Mouse (Mus musculus) kidney, embryonic 16.5 days (tissue): ENCODE measurements around the gene Astn2. TPM values are rescaled to one million over a fixed set of nuclear protein-coding genes. Genes with fewer than 3 reads are reported as not detected.

Source experiments
- ATAC-seq: fragments of 200-750 bp; cut with Nextera tagmentation; 2 replicates; pipeline ENCODE4 v1.8.0; 2017; ENCODE audit warnings: moderate TSS enrichment; ENCODE audit not compliant: low FRiP score, low TSS enrichment
- H3K27ac ChIP-seq: fragments of 300-500 bp; sonication (generic); 2 replicates; pipeline ENCODE4 v1.5.1; 2014; ENCODE audit warnings: low read length
- H3K27me3 ChIP-seq: fragments of 300-500 bp; sonication (generic); 2 replicates; pipeline ENCODE4 v1.6.1; 2014; ENCODE audit warnings: low read length, control low read depth, mixed read lengths; ENCODE audit not compliant: insufficient read depth
- H3K36me3 ChIP-seq: fragments of 300-500 bp; sonication (generic); 2 replicates; pipeline ENCODE4 v1.6.1; 2014; ENCODE audit warnings: low read length, control low read depth, mixed read lengths; ENCODE audit not compliant: insufficient read depth
- H3K4me1 ChIP-seq: fragments of 300-500 bp; sonication (generic); 2 replicates; pipeline ENCODE4 v1.6.1; 2014; ENCODE audit warnings: low read length, control low read depth, mixed read lengths; ENCODE audit not compliant: insufficient read depth
- H3K4me2 ChIP-seq: fragments of 300-500 bp; sonication (generic); replicated peaks from 2 replicates; pipeline ENCODE4 v1.6.1; 2014; ENCODE audit warnings: low read depth, low read length
- H3K4me3 ChIP-seq: fragments of 300-500 bp; sonication (generic); 2 replicates; pipeline ENCODE4 v1.5.1; 2014; ENCODE audit warnings: mild to moderate bottlenecking, low read length
- H3K9ac ChIP-seq: fragments of 300-500 bp; sonication (generic); replicated peaks from 2 replicates; pipeline ENCODE4 v1.6.1; 2014; ENCODE audit warnings: low read length
- H3K9me3 ChIP-seq: fragments of 300-500 bp; sonication (generic); 2 replicates; pipeline ENCODE4 v1.6.1; 2016; ENCODE audit warnings: low read length, control low read depth
- WGBS: fragments of 180-500 bp; shearing (Covaris S2); extraction: QIAGEN DNeasy Blood & Tissue Kit; methylation state at CpG from one replicate; pipeline ENCODE4 v1.1.7; 2014; 5-methylcytosine and 5-hydroxymethylcytosine counted together
- polyA plus RNA-seq: library from polyadenylated mRNA; unstranded; fragments of >200 nt; fragmentation: Nextera tagmentation; extraction: Ambion mirVana; gene quantifications from 2 replicates; pipeline ENCODE4 v1.2.1, GENCODE M21; 2015

The Astn2 gene
- polyA plus RNA-seq, 1 experiment from 2014 or later, result 0.11 TPM

DNA sequence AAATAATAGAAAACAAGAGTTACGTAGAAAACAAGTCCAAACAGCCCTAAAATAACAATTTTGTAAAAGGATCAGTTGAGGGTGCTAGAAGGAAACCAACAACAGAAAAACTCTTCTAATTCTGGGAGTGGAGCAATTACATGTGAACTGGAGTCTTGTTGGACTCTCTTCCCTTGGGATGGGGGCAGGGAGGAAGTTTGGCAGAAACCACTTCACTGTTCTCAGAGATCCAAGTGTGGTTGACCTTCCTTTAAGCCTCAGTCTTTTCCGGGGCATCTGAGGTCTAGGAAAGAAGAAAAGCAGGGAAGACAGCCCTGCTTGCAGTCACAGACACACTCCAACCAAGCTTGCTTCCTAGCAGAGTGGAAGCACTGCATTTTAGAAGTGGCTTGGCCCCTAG lies 896.3 kb downstream of the Astn2 start:
- H3K9me3 ChIP-seq, result no peaks in the 10 kb centered on the region
- H3K4me1 ChIP-seq, result peaks cover 4% of the 10 kb centered on the region; the same call in 1 of the 2 replicates
- no peaks in the 10 kb centered on the region for H3K27me3 ChIP-seq
- ATAC-seq, result no peak
- H3K36me3 ChIP-seq, result no peaks in the 10 kb centered on the region
- 42% methylated on average over 2 of the region's 2 CpGs for WGBS
- H3K27ac ChIP-seq, result no peak overlapping the region
- no peak overlapping the region for H3K4me3 ChIP-seq
- H3K9ac ChIP-seq, result no peak overlapping the region
- H3K4me2 ChIP-seq, result no peak overlapping the region

DNA sequence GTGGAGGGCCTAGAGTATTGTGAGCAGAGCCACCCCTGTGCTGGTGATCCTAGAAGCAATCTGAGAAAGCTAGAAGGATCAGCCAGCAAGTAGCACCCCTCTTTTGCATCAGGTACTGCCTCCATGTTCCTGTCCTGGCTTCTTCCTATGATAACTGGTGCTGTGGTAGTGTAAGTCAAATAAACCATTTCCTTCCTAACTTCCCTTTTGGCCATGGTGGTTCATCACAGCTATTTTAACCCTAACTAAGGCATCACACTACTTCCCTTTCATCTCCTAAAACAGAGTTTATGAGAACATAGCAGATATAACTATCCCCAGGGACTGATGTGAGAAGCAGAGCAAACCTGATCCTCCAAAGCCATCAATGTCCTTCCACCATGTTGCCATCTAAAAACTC lies 897.5 kb downstream of the Astn2 start:
- Histone ChIP-seq H3K9ac (no peak overlapping the region), H3K27me3 (no peaks in the 10 kb centered on the region), H3K4me1 (peaks cover 4% of the 10 kb centered on the region; the same call in 1 of the 2 replicates)

DNA sequence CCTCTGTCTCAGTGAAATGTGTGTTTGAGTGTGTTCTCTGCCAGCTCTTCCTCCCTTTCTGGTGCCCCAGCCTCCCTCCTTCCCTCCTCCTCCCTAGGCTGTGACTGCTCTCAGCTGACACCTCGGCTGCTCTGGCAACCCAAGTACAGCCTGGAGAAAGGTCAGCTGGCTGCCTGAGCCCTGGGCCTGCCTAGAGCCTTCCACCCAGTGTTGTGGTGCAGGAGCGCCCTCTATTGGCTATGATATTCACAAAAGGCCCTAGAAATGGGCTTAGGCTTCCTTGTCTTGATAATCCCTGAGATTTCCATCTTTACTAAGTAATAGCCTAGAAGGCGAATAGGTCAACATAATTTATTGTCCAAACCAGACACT lies 908.0 kb downstream of the Astn2 start:
- Histone ChIP-seq H3K27me3 (no peaks in the 10 kb centered on the region), H3K4me3 (no peak overlapping the region), H3K36me3 (no peaks in the 10 kb centered on the region), H3K27ac (no peak overlapping the region), H3K9ac (no peak overlapping the region), H3K4me2 (no peak overlapping the region), H3K4me1 (peaks cover 9% of the 10 kb centered on the region), H3K9me3 (no peaks in the 10 kb centered on the region)
- peak; percentile 99 for ATAC-seq
- WGBS, result 3% methylated on average over 3 of the region's 3 CpGs

More for the DNA sequence above, 897.5 kb downstream of the Astn2 start:
- Histone ChIP-seq H3K9me3 (no peaks in the 10 kb centered on the region), H3K4me2 (no peak overlapping the region), H3K27ac (no peak overlapping the region), H3K36me3 (no peaks in the 10 kb centered on the region), H3K4me3 (no peak overlapping the region)
- no peak for ATAC-seq

DNA sequence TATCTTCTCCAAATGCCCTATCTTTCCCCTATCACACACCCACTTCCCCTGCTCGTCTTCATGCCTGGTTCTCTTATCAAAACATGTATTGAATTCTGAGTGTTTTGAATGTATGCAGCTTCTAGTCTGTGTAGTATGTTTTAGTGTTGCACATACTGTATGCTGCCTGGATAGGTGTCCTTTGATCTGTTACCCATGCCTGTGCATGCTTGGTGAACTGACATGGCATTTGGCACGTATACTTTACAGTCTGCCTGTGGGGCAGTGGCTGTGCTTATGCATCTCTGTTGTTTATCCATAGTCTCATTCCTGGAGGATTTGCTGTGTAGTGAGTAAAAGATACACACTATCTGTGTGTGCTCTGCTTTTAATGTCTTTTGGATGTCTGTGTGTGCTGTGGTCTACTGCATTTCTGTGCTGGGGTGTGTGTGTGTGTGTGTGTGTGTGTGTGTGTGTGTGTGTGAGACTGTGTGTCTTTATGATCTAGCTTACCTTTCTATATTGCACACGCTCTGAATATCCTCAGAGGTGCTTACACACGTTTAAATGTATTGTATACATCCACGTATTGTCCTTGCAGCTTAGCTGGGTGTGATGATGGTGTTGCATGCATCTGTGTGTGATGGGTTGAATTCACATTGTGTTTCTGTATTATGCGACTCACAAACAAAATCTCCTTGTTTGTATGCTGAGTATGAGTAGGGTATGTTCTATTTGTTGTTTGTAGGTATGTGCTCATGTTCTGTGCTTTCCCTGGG lies 908.5 kb downstream of the Astn2 start:
- H3K36me3 ChIP-seq, result no peaks in the 10 kb centered on the region
- H3K27me3 ChIP-seq, result no peaks in the 10 kb centered on the region
- H3K9me3 ChIP-seq, result no peaks in the 10 kb centered on the region
- H3K4me2 ChIP-seq, result no peak overlapping the region
- ATAC-seq, result peak; percentile 33; the same call in 1 of the 2 replicates
- no peak overlapping the region for H3K9ac ChIP-seq
- WGBS, result 59% methylated on average over 6 of the region's 6 CpGs
- peaks cover 10% of the 10 kb centered on the region for H3K4me1 ChIP-seq
- no peak overlapping the region for H3K27ac ChIP-seq
- H3K4me3 ChIP-seq, result no peak overlapping the region

DNA sequence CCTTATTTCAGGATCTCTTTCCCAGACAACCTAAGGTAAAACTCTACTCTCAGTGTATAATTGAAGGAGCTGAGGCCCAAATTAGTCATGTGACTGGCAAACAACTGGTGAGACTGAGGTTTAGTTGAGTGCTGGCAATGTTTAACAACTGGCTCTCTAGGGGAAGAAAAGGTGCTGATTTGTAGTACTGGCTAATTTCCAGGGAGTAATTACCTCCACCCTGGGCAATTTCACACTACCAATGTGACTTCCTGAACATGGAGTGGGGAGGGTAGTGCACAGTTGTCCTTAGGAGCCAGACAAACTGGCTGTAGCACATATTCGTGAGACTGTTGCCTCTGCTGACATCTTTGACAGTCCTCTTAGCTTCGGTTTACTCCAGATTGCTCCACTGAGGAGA lies 912.9 kb downstream of the Astn2 start:
- no peak overlapping the region for H3K4me3 ChIP-seq
- H3K9me3 ChIP-seq, result no peaks in the 10 kb centered on the region
- peak; percentile 47; the same call in 1 of the 2 replicates for ATAC-seq
- H3K9ac ChIP-seq, result no peak overlapping the region
- H3K36me3 ChIP-seq, result no peaks in the 10 kb centered on the region
- 25% methylated on average over 2 of the region's 2 CpGs for WGBS
- H3K4me1 ChIP-seq, result peaks cover 10% of the 10 kb centered on the region
- H3K27me3 ChIP-seq, result no peaks in the 10 kb centered on the region
- H3K4me2 ChIP-seq, result no peak overlapping the region
- no peak overlapping the region for H3K27ac ChIP-seq

DNA sequence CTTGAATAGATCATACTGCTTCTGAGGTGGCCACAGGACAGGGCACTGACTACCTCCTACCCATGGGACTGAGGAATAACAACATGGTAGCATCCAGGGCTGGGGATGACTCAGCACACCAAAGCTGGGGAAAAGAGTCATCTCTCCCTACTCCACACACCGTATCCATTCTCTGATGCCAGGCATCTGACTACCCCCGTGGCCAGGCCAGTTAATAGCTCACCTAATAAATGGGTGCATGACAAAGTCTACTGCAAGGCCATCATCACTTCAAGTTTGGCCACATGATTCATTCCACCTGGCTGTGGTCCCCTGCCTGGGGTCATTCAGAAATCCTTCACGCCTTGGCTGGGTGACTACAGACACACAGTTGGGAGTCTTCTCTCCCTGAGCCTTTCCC lies 914.7 kb downstream of the Astn2 start:
- H3K4me2 ChIP-seq, result no peak overlapping the region
- H3K9me3 ChIP-seq, result no peaks in the 10 kb centered on the region
- no peak overlapping the region for H3K4me3 ChIP-seq
- no peak overlapping the region for H3K9ac ChIP-seq
- H3K27ac ChIP-seq, result no peak overlapping the region
- peak; percentile 82 for ATAC-seq
- H3K36me3 ChIP-seq, result no peaks in the 10 kb centered on the region
- 75% methylated on average over 3 of the region's 3 CpGs for WGBS
- peaks cover 4% of the 10 kb centered on the region; the same call in 1 of the 2 replicates for H3K4me1 ChIP-seq
- no peaks in the 10 kb centered on the region for H3K27me3 ChIP-seq

DNA sequence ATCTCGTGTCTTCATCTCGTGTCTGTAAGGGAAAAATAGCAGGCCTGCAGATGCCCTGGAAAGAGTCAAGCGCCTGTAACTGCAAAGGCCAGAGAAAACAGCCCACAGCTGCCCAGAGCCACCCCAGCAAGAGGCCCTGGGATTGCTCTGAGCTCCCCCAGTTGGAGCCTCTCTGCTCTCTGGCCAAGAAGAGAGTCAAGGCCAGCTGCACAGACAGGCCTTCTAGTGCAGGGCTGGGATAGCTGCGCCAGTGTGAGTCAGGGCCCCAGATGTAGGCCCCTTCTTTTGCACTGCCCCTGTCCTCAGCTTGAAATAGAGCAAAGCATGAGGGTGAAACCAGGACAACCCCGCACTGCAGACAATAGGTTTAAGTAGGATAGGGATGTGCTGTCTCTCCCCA lies 922.8 kb downstream of the Astn2 start:
- H3K4me2 ChIP-seq, result no peak overlapping the region
- H3K27me3 ChIP-seq, result no peaks in the 10 kb centered on the region
- WGBS, result 72% methylated on average over 5 of the region's 5 CpGs
- H3K27ac ChIP-seq, result no peak overlapping the region
- H3K9ac ChIP-seq, result no peak overlapping the region
- H3K36me3 ChIP-seq, result no peaks in the 10 kb centered on the region
- H3K4me1 ChIP-seq, result no peaks in the 10 kb centered on the region
- no peaks in the 10 kb centered on the region for H3K9me3 ChIP-seq
- no peak overlapping the region for H3K4me3 ChIP-seq
- no peak; the same call in 1 of the 2 replicates for ATAC-seq

DNA sequence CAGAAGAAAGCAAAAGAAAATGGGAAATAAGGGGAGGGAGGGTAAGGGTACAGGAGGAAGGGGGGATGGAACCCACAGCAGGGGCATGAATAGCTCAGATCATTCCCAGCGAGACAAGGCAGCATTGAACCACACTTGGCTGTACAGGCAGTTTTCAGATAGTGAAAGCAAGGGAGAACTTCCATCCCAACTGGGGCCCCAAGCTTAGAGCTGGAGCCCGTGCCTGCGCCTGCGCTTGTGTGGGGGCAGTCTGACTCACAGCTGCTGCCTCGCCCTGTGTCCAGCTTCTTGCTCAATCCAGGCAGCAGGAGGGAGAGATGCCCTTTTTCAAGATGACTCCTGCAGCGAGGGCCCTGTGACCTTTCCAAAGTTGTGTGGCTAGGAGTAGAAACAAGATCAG lies 927.3 kb downstream of the Astn2 start:
- Histone ChIP-seq H3K9me3 (no peaks in the 10 kb centered on the region), H3K36me3 (no peaks in the 10 kb centered on the region), H3K4me3 (no peak overlapping the region), H3K4me1 (no peaks in the 10 kb centered on the region), H3K4me2 (no peak overlapping the region), H3K27me3 (no peaks in the 10 kb centered on the region), H3K9ac (no peak overlapping the region), H3K27ac (no peak overlapping the region)
- 37% methylated on average over 6 of the region's 6 CpGs for WGBS
- peak; percentile 39; the same call in 1 of the 2 replicates for ATAC-seq

DNA sequence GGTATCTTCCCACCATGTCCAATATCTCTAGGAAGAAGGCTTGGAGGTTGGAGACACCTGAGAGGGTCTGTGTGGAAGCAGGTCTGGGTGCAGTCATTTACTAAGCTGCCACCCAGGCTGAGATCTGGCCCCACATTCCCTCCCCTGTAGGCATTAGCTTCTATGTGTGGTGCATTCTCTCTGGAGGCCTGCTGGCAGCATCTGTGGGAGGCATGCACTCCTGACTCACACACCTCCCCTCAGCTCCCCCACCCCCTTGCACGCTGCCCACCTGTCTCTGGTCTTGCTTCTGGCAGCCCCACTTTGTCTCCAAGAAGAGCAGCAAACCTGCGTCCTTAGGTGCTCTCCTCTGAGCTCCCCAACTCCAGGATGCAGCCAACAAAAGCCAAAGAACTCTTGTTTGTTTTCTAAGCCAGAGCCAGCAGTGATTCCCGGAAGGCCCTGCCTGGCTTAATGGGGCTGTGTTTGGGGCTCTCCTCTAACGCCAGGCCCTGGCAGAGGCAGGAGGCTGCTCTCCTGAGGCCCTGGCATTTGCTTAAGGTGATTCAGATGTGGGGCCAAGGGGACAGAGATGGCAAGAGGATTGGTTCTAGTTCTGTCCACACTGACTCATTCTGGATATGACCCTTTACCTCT lies 928.4 kb downstream of the Astn2 start:
- 45% methylated on average over 4 of the region's 4 CpGs for WGBS
- Histone ChIP-seq H3K36me3 (no peaks in the 10 kb centered on the region), H3K27ac (no peak overlapping the region), H3K4me3 (no peak overlapping the region), H3K9me3 (no peaks in the 10 kb centered on the region), H3K4me2 (no peak overlapping the region), H3K27me3 (no peaks in the 10 kb centered on the region), H3K9ac (no peak overlapping the region), H3K4me1 (no peaks in the 10 kb centered on the region)
- ATAC-seq, result no peak

DNA sequence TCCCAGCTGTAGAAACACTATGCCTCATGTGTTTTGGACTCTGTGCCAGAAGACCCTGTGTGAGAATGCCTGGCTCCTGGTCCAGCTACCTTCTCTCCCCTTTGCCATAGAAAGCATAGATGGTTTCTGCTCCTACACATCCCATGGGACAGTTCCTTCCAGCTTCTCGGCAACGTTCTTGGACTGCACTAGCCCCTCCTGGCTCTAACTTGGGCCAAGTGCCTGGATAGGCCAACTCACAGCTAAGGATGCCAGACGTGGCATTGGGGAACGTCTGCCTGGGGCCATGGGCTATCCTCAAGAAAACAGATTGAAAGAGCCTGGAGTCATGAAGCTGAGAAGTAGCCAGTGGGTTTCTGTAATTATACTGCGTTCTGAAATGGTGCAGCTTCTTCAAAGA lies 931.3 kb downstream of the Astn2 start:
- no peaks in the 10 kb centered on the region for H3K4me1 ChIP-seq
- ATAC-seq, result no peak
- no peak overlapping the region for H3K4me2 ChIP-seq
- no peaks in the 10 kb centered on the region for H3K36me3 ChIP-seq
- no peaks in the 10 kb centered on the region for H3K27me3 ChIP-seq
- H3K4me3 ChIP-seq, result no peak overlapping the region
- H3K27ac ChIP-seq, result no peak overlapping the region
- no peaks in the 10 kb centered on the region for H3K9me3 ChIP-seq
- no peak overlapping the region for H3K9ac ChIP-seq
- WGBS, result 75% methylated on average over 5 of the region's 5 CpGs
